Mouse (Mus musculus) CH12F3 (cell line): ENCODE data around the gene Bend6.

Experiments used
- in situ Hi-C: fragments of 300-500 bp; cut with MboI; formaldehyde crosslinking; loops from 2 replicates; pipeline ENCODE4 v1.14.3; 2020; ENCODE audit warnings: low sequenced_read_pairs

Gene Bend6

GRCm38 (mm10) chr1:33813868-33814794 is 93.5 kb downstream of the Bend6 start, which contains the start of gene Zfp451:
Gene Zfp451 (minus strand): TSS chr1:33814595.
- in situ Hi-C loops: no loop called here

GRCm38 (mm10) chr1:33813495-33813867 is 94.1 kb downstream of the Bend6 start:
- in situ Hi-C loops: no loop called here

- in situ Hi-C loops: no loop called here
Observed at GRCm38 (mm10) chr1:33803323-33803722, 104.3 kb downstream of the Bend6 start.
